Mouse (Mus musculus) urinary bladder, postnatal 25 days (tissue): ENCODE measurements around the gene Gm49403.
"Not testable (repeated sequence)": the region's sequence is repeated elsewhere in the genome, so short reads cannot be mapped to it uniquely, and the experiment has no call there.

Experiments used
- DNase-seq: peaks from one replicate; pipeline ENCODE4 v3.0.0; 2022; ENCODE audit warnings: low spot score

Gene Gm49403

GRCm38 (mm10) chr19:8871267-8872186 lies 12.2 kb upstream of the Gm49403 start, which contains the start of gene Ubxn1:
Gene Ubxn1, plus strand, starts transcription at chr19:8871496.
- DNase-seq = peak; percentile 92

DNA sequence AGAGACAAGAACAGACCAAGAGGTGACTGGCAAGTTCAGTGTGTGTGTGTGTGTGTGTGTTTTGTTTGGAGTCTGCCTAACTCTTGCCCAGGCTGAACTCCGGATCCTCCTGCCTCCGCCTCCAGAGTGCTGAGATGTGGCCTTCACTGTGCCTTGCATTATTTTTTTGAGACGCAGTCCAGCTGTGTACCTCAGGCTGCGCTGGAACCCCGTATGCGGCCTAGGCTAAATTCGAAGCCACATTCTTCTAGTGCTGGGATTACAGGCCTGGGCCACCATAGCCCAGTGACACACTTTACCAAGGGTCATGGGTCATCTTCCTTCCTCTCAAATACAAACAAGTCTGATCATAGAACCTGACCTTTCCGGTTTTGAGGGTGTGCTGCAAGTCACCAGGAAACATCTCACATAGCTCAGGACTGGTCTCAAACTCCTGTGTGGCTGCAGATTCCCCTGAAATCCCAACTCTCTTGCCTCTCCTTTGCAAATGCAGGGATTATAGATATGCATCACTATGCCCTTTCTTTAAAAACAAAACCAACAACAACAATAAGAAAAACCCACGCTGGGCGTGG lies 11.4 kb upstream of the Gm49403 start:
- no peak for DNase-seq

DNA sequence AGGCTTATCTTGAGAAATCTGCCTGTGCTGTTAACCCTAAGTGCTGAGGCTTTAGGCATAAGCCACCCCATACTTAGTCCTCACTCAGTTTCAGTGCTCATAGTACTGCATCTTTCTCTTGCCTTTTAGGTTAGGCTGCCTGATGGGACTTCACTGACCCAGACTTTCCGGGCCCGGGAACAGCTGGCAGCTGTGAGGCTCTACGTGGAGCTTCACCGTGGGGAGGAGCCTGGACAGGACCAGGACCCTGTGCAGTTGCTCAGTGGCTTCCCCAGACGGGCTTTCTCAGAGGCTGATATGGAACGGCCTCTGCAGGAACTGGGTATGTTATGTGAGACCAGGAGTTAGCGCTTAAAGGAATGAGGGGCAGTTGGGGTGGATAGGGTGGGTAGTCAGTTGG lies 8.7 kb upstream of the Gm49403 start:
- no peak for DNase-seq

DNA sequence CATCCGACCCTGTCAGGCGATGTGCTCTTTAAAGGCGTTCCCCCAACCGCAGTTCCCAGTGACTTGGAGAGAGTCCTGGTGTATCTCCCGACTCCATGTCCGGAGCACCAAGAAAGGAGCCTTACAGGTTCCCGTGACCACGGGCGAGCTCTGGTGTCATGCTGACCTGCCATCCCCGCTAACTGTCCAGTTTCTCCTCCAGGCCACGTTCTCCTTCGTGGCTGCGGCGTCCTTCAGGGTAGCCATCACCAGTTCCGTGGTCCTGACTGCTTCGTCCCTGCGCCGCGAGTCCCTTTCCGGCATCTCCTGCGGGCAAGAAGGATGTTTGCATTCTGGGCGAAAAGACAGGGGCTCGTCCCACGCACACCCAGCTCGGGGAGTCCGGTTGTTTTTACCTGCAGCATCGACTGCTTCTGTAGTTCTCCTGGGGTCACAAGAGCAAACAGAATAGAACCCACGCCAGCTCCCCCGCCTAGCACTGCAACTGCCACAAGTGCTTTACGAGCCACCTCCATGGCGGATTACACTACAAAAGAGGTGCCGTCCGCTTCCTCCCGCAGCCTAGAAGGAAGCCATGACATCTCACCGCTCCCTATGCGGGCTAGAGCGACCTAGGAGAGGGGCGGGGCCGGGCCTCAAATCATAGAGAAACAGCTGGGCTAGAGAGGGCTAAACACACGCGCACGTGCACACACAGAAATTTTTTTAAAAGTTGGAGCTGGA lies 3.3 kb upstream of the Gm49403 start, which contains the start of gene Uqcc3:
Uqcc3 (minus strand) TSS at position 613 of the 723 bp plus-strand sequence.
- peak; percentile 87 for DNase-seq

DNA sequence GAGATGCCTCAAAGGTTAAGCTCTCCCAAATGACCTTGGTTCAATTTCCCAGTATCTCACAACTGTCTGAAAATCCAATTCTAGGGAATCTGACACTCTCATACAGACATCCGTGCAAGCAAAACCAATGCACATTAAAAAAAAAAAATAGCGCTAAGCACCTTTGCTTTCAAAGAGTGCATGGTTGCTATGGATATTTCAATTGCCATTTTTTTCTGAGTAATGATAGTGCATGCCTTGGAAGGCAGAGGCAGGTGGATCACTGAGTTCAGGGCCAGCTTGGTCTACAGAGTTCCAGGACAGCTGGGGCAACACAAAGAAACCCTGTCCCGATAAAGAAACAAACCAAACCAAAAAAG lies 2.7 kb upstream of the Gm49403 start:
- DNase-seq = no peak

DNA sequence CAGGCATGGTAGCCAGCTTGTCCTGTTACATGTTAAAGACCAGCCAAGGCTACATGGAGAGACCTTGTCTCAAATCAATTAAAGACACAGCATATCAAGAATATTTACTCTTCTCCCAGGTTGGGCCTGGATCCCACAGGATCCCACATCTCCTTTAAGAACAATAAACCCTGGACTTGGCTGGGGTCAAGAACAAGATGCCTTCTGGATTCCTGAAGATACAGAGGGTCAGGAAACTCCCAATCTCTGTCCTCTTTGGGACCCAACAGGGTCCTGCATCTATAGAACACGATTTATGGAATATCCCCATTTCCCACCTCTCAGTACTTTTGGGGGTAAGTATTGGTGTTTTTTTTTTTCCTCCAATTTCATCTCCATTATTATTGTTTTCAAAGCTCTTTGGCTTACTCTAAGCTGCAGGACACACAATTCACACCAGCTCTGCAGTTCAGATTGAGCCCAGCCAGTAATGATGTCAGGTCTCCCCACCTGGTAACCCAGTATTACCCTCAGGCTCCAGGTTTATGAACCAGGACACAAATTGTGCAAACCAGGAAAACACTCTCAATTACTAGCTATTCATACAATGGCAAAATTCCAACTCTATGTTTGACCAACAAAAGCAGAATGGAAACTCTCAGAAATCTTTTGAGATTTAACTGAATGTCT lies 3.3 kb downstream of the Gm49403 start:
- no peak for DNase-seq

- DNase-seq = no peak
These were observed 4.1 kb downstream of the Gm49403 start for GRCm38 (mm10) chr19:8887585-8888463.

DNA sequence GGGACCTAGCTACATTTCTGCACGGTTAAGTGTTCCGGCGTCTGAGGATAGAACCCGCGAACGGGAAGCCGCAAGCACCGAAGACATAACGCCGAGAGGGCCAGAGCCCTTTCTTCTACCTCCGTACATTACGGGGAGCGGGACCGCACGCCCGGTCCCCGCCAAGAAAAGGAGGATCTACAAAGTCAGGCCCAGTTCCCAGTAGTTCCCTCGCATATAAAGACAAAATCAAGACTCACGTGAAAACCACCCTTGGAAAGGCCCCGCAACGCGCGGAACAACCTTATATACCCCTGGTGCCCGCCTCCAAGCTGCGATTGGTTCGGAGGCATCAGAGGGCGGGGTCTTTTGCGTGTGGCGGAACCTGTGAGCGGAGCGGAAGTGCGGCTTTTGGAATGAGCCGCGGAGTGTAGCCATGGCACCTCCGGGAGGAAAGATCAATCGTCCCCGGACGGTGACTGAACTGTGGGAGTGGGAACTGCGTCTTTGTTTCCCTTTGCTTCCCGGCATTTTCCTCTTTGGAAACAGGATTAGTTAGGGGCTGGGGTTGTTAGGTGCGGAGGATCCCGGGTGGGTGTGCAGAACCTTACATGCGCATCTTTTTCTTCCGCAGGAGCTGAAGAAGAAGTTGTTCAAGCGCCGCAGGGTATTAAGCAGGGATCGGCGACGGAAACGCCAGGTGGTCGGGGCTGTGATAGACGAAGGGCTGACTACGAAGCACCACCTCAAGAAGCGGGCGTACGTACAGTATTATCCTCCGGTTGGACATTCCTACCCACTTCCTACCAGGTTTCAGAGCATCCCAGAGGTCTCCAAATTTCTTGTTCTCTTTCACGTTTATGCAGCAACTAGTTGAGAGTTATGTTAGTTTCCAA lies 5.0 kb downstream of the Gm49403 start, which contains the start of the genes 1810009A15Rik and Gm49416:
1810009A15Rik (plus strand) TSS at position 343 of the 875 bp plus-strand sequence.
Gm49416 (plus strand) TSS at position 416 of the 875 bp plus-strand sequence.
- peak; percentile 87 for DNase-seq

DNA sequence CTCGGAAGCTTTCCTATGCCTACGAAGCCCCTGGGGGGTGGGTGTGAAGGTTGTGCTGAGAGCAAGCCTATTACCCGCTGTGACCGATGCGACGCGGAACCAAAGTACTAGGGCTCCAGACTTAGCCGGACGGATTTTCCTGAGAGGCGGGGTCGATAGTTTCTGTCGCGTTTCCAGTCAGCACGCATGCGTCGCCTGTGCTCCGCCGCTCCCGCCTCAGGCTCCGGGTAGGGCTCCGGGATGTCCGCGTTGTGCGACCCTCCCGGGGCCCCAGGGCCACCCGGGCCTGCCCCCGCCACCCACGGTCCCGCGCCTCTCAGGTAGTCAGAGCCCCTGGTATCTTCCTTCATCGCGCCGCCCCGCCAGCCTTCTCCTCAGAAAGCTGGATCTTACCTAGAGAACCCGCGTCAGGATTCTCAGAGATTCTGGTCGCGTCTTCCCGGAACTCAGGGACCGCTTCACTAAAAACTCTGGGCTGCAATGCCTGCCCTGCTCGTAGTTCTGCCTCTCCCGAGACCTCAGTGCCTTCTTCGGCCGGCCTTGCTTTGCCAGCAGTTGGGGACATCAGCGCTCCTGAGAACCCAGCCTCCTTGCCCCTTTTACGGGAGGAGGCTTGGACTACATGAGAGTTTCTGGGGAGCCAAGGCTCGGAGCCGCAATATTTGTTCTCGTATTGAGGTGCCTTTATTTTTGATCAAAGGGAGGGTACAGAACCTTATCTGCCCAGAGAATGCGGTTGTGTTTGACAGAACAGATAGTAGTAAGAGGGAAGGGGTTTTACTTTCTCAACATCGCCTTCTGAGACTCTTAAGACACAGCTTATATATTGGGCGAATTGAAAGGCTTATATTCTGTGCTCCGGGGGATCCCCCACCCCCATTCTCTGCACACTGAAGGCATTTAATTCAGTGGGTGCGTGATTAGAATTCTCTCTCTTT lies 9.4 kb downstream of the Gm49403 start, which contains the start of gene Ints5:
Ints5 (plus strand) TSS at position 177 of the 938 bp plus-strand sequence.
- DNase-seq = peak; percentile 80

DNA sequence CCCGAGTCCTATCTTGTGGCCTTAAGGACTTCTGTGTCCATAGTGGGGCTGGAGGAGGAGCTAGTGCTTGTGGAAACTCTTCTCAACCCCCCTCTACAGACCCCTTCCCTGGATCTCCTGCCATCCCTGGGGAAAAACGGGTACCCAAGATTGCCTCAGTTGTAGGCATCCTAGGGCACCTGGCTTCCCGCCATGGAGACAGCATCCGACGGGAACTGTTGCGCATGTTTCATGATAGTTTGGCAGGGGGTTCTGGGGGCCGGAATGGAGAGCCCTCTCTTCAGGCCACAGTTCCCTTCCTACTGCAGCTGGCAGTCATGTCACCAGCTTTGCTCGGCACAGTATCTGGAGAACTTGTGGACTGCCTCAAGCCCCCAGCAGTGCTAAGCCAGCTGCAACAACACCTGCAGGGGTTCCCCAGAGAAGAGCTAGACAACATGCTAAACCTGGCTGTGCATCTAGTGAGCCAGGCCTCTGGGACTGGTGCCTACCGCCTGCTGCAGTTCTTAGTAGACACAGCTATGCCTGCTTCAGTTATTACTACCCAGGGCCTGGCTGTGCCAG lies 11.7 kb downstream of the Gm49403 start:
- no peak for DNase-seq

- not testable (repeated sequence) for DNase-seq
These were observed 12.5 kb downstream of the Gm49403 start for GRCm38 (mm10) chr19:8896231-8896630.

DNA sequence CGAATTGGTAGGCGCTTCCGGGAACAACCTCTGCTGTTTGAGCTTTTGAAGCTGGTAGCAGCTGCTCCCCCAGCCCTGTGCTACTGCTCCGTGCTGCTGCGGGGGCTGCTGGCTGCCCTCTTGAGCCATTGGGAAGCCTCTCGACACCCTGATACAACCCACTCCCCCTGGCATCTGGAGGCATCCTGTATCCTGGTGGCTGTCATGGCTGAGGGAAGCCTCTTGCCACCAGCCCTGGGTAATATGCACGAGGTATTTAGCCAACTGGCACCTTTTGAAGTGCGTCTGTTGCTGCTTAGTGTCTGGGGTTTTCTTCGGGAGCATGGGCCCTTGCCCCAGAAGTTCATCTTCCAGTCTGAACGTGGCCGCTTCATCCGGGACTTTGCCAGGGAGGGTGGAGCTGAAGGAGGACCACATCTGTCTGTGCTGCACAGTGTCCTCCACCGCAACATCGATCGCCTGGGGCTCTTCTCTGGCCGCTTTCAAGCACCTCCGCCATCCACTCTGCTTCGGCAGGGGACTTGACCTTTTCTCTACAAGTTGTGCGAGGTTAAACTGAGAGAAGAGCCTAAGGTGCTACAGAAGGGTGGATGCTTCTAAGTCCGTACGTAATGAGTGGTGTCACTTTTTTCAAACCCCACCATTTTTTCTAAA lies 13.6 kb downstream of the Gm49403 start:
- peak; percentile 42 for DNase-seq

DNA sequence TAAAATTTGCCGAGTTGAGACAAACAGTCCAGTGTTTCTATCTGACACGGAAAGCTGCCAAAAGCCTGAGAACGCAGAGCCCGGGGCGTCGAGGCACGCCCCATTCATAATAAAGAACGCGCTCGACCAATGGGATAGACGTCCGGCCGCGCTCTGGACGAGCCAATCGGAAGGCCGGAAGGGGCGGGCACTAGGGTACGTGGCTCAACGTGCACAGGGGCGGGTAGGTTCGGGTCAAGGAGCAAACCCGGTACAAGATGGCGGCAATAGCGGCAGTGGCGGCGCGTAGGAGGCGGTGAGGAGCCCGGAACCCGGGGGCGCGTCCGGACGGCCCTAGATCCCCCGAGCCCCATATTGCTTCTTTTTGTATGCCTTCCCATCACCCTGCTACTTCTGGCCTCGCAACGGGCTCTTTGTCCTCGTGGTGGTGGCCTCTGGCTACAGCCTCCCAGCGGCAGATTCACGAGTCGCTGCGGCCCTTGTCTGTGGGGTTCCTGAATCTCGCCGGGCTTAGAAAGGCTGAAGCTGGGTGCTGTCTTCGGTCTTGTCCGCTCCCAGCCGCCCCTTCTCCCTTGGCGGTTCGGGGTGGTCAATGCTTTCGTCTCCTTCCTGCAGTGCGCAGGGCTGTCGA lies 14.2 kb downstream of the Gm49403 start, which contains the start of gene Ganab:
Ganab (plus strand) TSS at position 207 of the 631 bp plus-strand sequence.
- DNase-seq = peak; percentile 89

- DNase-seq = no peak
These were observed 14.8 kb downstream of the Gm49403 start for GRCm38 (mm10) chr19:8898576-8898975.

DNA sequence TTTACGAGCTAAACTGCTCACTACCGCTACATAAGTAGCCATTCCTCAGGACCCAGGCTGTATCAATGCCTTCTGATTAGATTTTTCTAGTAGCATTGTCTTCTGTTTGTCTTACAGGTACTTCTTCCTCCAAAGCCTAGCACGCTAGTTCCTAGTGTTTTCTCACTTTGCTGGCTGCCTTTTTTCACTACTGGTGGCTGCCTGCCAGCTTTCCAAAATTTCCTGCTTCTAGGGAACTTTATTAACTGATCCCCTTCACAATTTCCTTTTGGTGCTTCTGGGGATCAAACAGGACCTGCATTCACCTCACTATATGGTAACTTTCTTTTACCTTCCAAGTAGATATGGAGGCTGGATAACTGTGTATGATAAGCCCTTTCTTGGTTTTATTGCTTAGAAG lies 15.3 kb downstream of the Gm49403 start:
- no peak for DNase-seq

DNA sequence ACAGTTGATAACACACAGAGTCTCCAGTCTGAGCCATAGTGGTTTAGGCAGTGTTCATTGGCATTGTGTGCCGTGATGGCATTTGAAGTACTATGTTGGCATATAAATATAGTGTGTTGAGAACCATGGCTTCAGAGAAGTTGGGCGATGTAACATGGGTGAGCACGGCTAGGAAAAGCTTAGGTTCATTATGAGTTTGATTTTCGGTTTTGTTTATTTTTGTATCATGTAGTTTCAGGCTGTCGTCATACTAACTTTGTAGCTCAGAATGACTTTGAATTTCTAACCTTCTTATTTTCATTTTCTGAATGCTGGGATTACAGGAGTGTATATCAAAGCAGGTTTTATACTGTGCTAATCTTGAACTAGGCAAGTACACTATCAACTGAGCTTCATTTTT lies 19.7 kb downstream of the Gm49403 start:
- DNase-seq = no peak

GRCm38 (mm10) chr19:8908531-8908930 lies 24.8 kb downstream of the Gm49403 start:
- DNase-seq = no peak
